Mouse (Mus musculus) duodenum, adult 2 months (tissue): ENCODE measurements around the gene Smyd1. TPM values are rescaled to one million over a fixed set of nuclear protein-coding genes. Genes with fewer than 3 reads are reported as not detected.

Experiments used
- polyA plus RNA-seq: library from polyadenylated mRNA; depleted of rRNA; stranded (reverse); fragments of >200 nt; gene quantifications from 2 replicates; pipeline ENCODE4 v1.2.3, GENCODE M21; 2012; ENCODE audit warnings: low replicate concordance; rRNA removed

The Smyd1 gene
- polyA plus RNA-seq: 0.05 TPM in 1 of 2 replicates, not detected in the other

GRCm38 (mm10) chr6:71321826-71322283 is at the start of gene Smyd1:
Gene Smyd1 (minus strand): TSS chr6:71322233.

GRCm38 (mm10) chr6:71322491-71322921 is 473 bp upstream of the Smyd1 start, which contains the start of gene Cd8b1:
Gene Cd8b1 (plus strand): TSS chr6:71322788.

DNA sequence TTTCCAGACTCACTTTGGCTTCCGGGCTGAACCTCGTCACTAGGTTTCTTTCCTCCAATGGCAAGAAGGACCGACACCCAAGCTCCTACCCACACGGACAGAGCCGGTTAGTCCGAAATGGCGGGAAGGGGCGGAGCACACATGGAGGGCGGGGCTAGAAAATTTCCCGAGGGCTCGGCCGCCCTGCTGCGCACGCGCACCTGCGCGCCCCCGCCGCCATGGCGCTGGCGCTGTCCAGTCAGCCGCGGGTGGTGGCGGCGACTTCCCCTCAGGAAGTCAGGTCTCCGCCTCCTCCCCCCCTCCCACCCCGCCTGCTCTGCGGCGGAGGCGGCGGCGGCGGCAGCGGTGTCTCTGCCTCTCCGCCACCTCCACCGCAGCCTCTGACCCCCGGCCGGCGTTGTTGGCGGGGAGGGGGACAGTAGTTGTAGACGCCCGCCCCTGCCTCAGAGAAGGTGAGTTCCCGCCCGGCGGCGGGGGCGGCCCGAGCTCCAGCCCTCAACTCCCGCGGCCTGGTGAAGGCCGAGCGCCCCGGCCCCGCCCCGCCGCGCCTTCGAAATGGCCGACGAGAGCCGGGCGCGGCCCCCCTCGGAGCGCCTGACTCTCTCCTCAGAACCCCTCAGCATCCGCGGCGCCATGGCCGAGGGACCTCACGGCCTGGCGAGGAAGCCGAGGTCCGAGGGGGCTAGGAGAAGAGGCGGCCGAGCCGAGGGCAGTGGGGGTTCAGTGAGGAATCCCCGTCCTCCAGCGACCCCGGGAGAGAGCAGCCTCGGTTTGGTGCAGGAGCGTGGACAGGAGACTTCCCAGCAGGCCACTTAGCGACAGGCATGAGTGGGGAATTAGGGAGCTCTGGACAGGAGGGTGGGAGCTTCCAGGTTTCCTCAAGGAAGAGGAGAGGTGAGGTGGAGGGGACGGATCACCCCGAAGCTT is 50.4 kb downstream of the Smyd1 start, which contains the start of gene Krcc1:
Gene Krcc1, plus strand, starts transcription at position 289 of the 927 bp plus-strand sequence.

GRCm38 (mm10) chr6:71199612-71200011 is 122.4 kb downstream of the Smyd1 start, which contains the start of gene Fabp1:
Gene Fabp1 (plus strand): TSS chr6:71199827.

Other genes starting within 250 kb of the Smyd1 start
- 14.7 and 27.9 TPM in 2 replicates for gene Thnsl2, start 177.8 kb downstream of the Smyd1 start, polyA plus RNA-seq
- gene Fabp1, start 122.4 kb downstream of the Smyd1 start, polyA plus RNA-seq: 125 and 135 TPM in 2 replicates
- 2.3 and 2.7 TPM in 2 replicates for gene Krcc1, start 50.6 kb downstream of the Smyd1 start, polyA plus RNA-seq
- 0.20 and 1.6 TPM in 2 replicates for gene Cd8b1, start 555 bp upstream of the Smyd1 start, polyA plus RNA-seq
- gene Cd8a, start 51.2 kb upstream of the Smyd1 start, polyA plus RNA-seq: 1.9 and 4.3 TPM in 2 replicates
- gene Rmnd5a, start 118.4 kb upstream of the Smyd1 start, polyA plus RNA-seq: 8.9 and 11.6 TPM in 2 replicates
- 28.4 and 57.2 TPM in 2 replicates for gene Rnf103, start 171.7 kb upstream of the Smyd1 start, polyA plus RNA-seq
- 10.2 and 12.7 TPM in 2 replicates for gene Chmp3, start 221.6 kb upstream of the Smyd1 start, polyA plus RNA-seq